Mouse (Mus musculus) central nervous system, embryonic 11.5 days (tissue): ENCODE measurements around the gene Dnaic2. TPM values are rescaled to one million over a fixed set of nuclear protein-coding genes. Genes with fewer than 3 reads are reported as not detected.

Source experiments
- polyA plus RNA-seq: library from polyadenylated mRNA; depleted of rRNA; stranded (reverse); fragments of >200 nt; gene quantifications from 2 replicates; pipeline ENCODE4 v1.2.3, GENCODE M21; 2012; rRNA removed

Gene Dnaic2
- 1.9 and 3.8 TPM in 2 replicates for polyA plus RNA-seq

DNA sequence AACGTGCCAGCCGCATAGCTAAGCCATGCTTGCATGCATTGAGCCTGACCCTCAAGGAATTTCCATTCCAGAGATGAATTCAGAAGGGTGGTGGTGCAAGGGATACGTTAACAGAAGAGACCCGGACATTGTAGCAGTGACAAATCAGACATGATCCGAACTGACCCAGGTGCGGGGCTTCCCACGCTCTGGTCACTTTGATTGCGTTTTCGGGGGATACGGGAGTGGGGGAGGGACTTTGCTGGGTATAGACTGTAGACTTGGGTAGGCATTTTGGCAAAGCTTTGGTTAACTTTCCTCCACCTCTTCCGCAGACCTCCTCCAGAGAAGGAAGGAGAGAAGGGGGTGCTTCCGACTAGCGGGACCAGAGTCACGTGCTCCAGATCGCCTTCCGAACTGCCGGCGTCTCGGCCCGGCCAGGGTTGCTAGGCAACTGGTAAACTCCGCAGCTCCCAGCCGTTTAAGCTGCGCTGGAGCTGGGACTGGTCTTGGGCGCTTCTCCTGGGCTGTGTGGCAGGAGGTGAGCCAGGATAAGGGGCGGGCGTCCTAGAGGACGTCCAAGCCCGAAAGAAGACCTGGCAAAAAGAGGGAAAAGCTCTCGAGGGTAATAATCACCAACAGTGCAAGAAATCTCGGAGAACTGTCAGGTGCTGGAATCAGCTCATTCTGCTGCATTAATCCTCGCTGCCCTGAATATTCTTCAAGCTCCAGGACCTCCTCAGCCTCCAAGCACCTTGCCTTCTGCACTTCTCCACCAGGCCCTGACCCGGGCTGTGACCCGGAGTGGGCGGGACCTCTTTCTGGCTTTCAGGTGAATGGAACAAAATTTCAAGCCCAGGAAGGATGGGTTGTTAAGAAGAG lies at the start of gene Dnaic2:
Dnaic2 (plus strand) TSS at position 444 of the 861 bp plus-strand sequence.

DNA sequence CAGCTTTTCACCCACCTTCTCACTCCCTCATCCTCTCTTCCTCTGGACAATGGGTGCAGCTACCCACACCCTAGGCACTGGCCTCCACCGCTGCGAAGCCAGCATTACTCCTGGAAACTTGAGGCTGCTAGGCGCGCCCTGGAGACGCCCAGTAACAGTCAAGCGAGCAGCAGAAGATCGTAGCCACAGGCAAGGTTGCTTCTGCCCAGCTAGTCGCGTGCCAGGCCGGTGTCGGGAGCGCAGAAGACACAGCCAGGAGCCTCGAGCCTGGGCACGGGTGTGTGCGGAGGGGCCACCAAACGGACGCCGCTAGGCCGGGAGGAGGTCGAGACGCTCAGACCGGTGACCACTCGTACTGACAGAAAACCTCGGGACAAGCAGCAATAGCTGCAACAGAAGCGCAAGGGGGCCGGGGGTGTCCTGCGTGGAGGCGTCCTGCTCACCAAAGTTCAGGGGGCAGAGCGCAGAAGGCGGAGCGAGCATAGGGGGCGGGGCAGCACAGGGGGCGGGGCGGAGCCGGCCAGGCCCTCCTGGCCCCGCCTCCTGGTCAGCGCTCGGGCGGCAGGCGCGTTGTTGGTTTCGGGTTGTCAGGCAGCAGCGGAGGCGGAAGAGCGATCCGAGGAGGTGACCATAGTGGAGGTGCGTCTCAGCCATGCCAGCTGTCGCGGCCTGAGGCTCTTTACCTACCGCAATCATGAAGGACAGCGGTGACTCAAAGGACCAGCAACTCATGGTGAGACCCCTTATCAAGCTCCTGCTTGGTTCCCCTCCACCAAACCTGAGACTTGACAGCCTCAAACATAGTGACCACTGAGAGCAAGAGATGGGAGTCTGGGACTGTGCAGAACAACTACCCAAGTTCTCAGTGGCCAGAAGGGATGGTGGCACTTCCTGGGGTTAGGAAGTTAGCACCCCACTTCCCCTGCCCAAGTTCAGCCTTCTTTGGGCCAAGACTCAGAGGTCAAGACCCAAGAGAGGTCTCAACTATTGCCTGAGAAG lies 37.9 kb downstream of the Dnaic2 start, which contains the start of gene Kif19a:
Kif19a (plus strand) TSS at position 569 of the 999 bp plus-strand sequence.

DNA sequence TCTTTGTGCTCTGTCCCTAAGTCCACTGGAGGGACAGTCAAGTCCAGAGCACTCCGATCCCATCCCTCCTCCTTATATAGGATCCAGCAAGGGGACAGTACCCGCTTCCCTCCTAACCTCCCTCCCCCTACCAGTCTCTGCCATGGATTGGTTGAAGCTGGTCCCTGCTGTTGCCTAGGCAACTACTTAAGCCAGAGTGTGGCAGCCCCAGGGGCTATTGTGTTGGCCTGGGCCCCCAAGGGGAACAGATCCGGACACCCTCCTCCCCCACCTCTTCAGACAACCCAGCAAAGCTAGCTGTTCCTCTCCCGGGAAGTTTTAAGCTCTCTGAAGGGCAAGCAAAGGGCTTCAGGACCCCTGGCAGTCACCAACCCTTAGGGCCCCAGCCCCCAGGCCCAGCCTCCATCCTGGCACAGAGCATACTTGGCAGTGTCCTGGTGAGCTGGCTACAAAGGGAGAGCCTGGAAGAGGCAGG lies 68.7 kb downstream of the Dnaic2 start, which contains the start of gene Btbd17:
Btbd17 (minus strand) TSS at position 98 of the 475 bp plus-strand sequence.

DNA sequence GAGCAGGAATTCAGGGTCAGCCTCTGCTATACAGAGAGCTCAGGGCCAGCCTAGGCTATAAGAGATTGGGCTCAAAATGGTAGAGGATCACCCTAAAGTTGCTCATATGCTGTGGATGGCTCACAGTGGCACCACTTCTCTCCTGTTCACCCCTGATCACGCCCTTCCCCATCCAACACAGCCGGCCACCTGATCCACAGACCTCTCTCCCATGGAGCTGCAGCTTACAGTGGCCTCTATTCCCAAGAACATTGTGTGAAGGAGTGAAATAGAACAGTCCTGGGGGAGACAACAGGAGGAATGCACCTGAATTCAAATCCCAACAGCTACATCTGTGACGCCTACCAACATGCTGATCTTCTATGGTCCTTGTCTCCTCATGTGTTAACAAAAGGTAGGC lies 71.4 kb downstream of the Dnaic2 start, which contains the start of gene Gpr142:
Gpr142 (plus strand) TSS at position 301 of the 400 bp plus-strand sequence.

Other genes with a start within 250 kb of the Dnaic2 start
- 2,791 and 3,091 TPM in 2 replicates for gene Rpl38, start 58.9 kb upstream of the Dnaic2 start, polyA plus RNA-seq
- gene Ttyh2, start 52.0 kb upstream of the Dnaic2 start, polyA plus RNA-seq = 4.7 and 9.3 TPM in 2 replicates
- gene Kif19a, start 38.0 kb downstream of the Dnaic2 start, polyA plus RNA-seq = 2.2 and 2.4 TPM in 2 replicates
- gene Btbd17, start 68.5 kb downstream of the Dnaic2 start, polyA plus RNA-seq = 38.5 and 71.8 TPM in 2 replicates
- 0.06 and 0.14 TPM in 2 replicates for gene Gpr142, start 71.5 kb downstream of the Dnaic2 start, polyA plus RNA-seq
- gene Gprc5c, start 123.7 kb downstream of the Dnaic2 start, polyA plus RNA-seq = 6.5 and 21.2 TPM in 2 replicates
- gene Cd300a, start 162.6 kb downstream of the Dnaic2 start, polyA plus RNA-seq = 0.88 and 1.5 TPM in 2 replicates
- 0.05 and 0.15 TPM in 2 replicates for gene Cd300lb, start 207.0 kb downstream of the Dnaic2 start, polyA plus RNA-seq
- 0.08 TPM in 1 of 2 replicates, not detected in the other for gene Cd300c, start 241.7 kb downstream of the Dnaic2 start, polyA plus RNA-seq